Mouse (Mus musculus): ENCODE data around the gene 2210418O10Rik.
"Not testable (repeated sequence)": the region's sequence is repeated elsewhere in the genome, so short reads cannot be mapped to it uniquely, and the experiment has no call there.

Gene 2210418O10Rik

DNA sequence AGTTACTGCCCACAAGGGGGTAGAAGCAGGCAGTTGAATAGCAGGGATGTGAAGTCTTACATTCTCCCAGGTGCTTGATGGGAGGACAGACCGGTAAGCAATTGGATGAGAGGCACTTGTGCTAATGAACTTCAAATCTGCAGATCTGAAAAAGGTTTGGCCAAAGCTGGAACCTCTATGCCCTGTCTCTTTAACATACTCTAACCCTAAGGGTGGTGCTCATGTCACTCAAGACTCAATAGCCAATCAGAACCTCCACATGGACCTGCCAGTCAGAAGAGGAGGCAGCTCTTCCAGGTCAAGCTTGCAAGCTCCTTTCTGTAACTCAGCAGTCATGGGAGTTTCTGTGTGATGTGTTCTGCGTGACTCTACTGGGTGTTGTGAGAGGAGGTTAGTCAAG lies at the start of gene 2210418O10Rik:
2210418O10Rik (plus strand) TSS at position 301 of the 400 bp plus-strand sequence.
- DNase-seq (ENCODE audit: low spot score): not testable (repeated sequence)

DNA sequence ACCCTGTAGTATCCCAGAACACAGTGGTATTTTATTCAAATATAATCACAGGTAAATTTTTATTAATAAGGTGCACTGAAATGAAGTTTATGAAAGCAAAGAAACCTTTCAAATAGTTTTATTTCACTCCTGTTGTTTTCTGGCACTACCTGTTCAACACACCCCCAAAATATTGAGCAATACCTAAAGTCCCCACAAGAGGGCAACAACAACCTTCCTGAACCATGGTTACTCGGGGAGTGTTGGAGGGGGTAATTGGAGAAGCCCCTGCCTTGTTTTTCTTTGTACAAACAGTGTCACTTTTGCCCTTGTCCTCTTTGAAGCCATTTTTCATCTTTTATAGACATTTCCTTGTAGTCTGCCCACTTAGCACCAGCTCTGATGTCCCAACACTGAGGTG lies 22.1 kb downstream of the 2210418O10Rik start:
- not testable (repeated sequence) for DNase-seq (ENCODE audit: low spot score)
